Mouse (Mus musculus) stomach, postnatal 0 days (tissue): ENCODE results near the gene Nhsl2. TPM values are rescaled to one million over a fixed set of nuclear protein-coding genes. Genes with fewer than 3 reads are reported as not detected.

Experiments
- ATAC-seq: fragments of 200-750 bp; cut with Nextera tagmentation; 2 replicates; pipeline ENCODE4 v1.8.0; 2017; ENCODE audit not compliant: low FRiP score, low TSS enrichment
- DNase-seq: peaks from one replicate; pipeline ENCODE4 v3.0.0-alpha.2; 2016; ENCODE audit warnings: low spot score
- H3K27ac ChIP-seq: fragments of 300-500 bp; sonication (generic); replicated peaks from 2 replicates; pipeline ENCODE4 v1.5.1; 2014; ENCODE audit warnings: mild to moderate bottlenecking, control low read depth
- H3K27me3 ChIP-seq: fragments of 300-500 bp; sonication (generic); 2 replicates; pipeline ENCODE4 v1.6.1; 2014; ENCODE audit warnings: low read length; ENCODE audit not compliant: control insufficient read depth, insufficient read depth
- H3K36me3 ChIP-seq: fragments of 300-500 bp; sonication (generic); 2 replicates; pipeline ENCODE4 v1.6.1; 2014; ENCODE audit warnings: low read length, mixed read lengths; ENCODE audit not compliant: control insufficient read depth, insufficient read depth
- H3K4me1 ChIP-seq: fragments of 300-500 bp; sonication (generic); replicated peaks from 2 replicates; pipeline ENCODE4 v1.6.1; 2014; ENCODE audit warnings: antibody characterized with exemption; ENCODE audit not compliant: control insufficient read depth, insufficient read depth
- H3K4me2 ChIP-seq: fragments of 300-500 bp; sonication (generic); replicated peaks from 2 replicates; pipeline ENCODE4 v1.6.1; 2014; ENCODE audit warnings: low read depth, mild to moderate bottlenecking, control low read depth, moderate library complexity
- H3K4me3 ChIP-seq: fragments of 300-500 bp; sonication (generic); 2 replicates; pipeline ENCODE4 v1.5.1; 2014; ENCODE audit warnings: low read depth, low read length, control low read depth
- H3K9ac ChIP-seq: fragments of 300-500 bp; sonication (generic); 2 replicates; pipeline ENCODE4 v1.6.1; 2014; ENCODE audit warnings: mild to moderate bottlenecking, low read length, control low read depth, mixed read lengths
- H3K9me3 ChIP-seq: fragments of 300-500 bp; sonication (generic); 2 replicates; pipeline ENCODE4 v1.6.1; 2016; ENCODE audit warnings: low read length; ENCODE audit not compliant: control insufficient read depth
- CTCF ChIP-seq: IDR thresholded peaks from 2 replicates; pipeline ENCODE4 v1.5.1; 2016; ENCODE audit warnings: antibody characterized with exemption, low read depth, mild to moderate bottlenecking, moderate library complexity
- EP300 ChIP-seq: optimal IDR thresholded peaks from 2 replicates; pipeline ENCODE3; 2016; ENCODE audit warnings: antibody characterized with exemption
- WGBS: fragments of 180-500 bp; shearing (Covaris S2); extraction: QIAGEN DNeasy Blood & Tissue Kit; methylation state at CpG from one replicate; pipeline ENCODE4 v1.1.7; 2014; 5-methylcytosine and 5-hydroxymethylcytosine counted together
- polyA plus RNA-seq: library from polyadenylated mRNA; unstranded; fragments of >200 nt; fragmentation: Nextera tagmentation; extraction: Ambion mirVana; gene quantifications from 2 replicates; pipeline ENCODE4 v1.2.1, GENCODE M21; 2015

Gene Nhsl2
- polyA plus RNA-seq, 1 experiment from 2014 or later, result 2.2 TPM

DNA sequence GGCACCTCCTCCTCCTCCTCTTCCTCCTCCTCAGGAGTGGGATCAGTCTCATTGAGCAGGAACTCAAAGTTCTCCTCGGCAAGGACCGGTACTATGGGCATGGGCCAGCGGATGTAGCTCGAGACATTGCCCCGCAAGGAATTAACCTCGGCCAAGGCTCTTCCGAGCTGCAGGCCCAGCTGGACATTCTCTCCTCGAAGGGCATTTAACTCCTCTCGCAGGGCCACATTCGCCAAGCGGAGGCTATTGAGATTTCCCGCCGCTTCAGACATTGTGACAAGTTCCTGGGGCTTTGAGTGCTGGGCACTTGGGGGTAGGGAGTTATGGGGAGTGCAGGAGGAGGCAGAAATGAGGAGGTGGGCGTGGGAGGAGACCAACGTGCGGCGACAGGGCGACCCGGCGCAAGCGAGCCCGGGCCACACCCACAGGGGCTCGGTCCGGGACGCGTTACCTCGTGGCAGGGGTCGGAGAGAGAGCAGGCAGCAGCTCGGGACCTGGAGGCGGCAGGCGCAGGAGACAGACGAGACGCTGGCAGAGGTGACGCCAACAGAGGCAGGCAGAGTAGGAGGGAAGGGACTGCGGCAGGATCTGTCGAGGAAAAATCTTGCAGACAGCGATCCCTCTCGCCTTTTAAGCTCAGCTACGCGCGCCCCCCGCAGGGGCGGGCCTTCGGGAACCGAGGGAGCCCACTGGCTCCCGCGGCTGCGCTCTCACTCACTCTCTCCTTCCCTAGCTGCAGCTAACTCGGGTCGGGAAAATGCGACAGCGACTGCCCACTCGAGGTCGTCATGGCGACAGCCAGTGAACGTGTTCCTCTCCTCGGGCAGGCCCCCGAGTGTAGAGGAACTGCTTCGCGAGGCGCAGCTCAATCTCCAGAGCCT is 221.6 kb downstream of the Nhsl2 start, which contains the start of gene Rtl5:
Gene Rtl5 (minus strand): TSS at position 714 of the 881 bp plus-strand sequence.
- WGBS, result 14% methylated on average over 52 of the region's 61 CpGs

GRCm38 (mm10) chrX:102071517-102071916 is 222.3 kb downstream of the Nhsl2 start:
- 21% methylated on average over 2 of the region's 2 CpGs for WGBS
- H3K27ac ChIP-seq, result no peak overlapping the region
- no peaks in the 10 kb centered on the region for H3K36me3 ChIP-seq
- TF ChIP-seq CTCF (no peak), EP300 (no peak)
- H3K9ac ChIP-seq, result no peak overlapping the region
- H3K9me3 ChIP-seq, result no peaks in the 10 kb centered on the region
- ATAC-seq (no peak; the same call in 1 of the 2 replicates), DNase-seq (no peak)
- peak overlapping the region; percentile 69 for H3K4me2 ChIP-seq
- no peaks in the 10 kb centered on the region for H3K4me1 ChIP-seq
- peak overlapping the region; percentile 41; the same call in 1 of the 2 replicates for H3K4me3 ChIP-seq
- no peaks in the 10 kb centered on the region for H3K27me3 ChIP-seq

More for the DNA sequence above, 221.6 kb downstream of the Nhsl2 start, which contains the start of gene Rtl5:
- Histone ChIP-seq H3K4me3 (peak within 1 kb of the TSS; percentile 41), H3K27ac (peak within 1 kb of the TSS; percentile 45; the same call in 1 of the 2 replicates), H3K9ac (peak within 1 kb of the TSS; percentile 55), H3K4me2 (peak within 1 kb of the TSS; percentile 69), H3K4me1 (no peaks in the 10 kb centered on the region), H3K27me3 (no peaks in the 10 kb centered on the region), H3K36me3 (no peaks in the 10 kb centered on the region), H3K9me3 (no peaks in the 10 kb centered on the region)
- TF ChIP-seq CTCF (no peak), EP300 (no peak)
- DNase-seq, result peak; percentile 66
- ATAC-seq, result peak; percentile 81

GRCm38 (mm10) chrX:102073605-102074325 is 224.6 kb downstream of the Nhsl2 start:
- Histone ChIP-seq H3K27ac (no peak overlapping the region), H3K4me3 (no peak overlapping the region), H3K9me3 (no peaks in the 10 kb centered on the region), H3K4me2 (no peak overlapping the region), H3K36me3 (no peaks in the 10 kb centered on the region), H3K4me1 (no peaks in the 10 kb centered on the region), H3K27me3 (no peaks in the 10 kb centered on the region), H3K9ac (no peak overlapping the region)
- no peak for DNase-seq
- WGBS, result 82% methylated on average over 14 of the region's 14 CpGs
- no peak for ATAC-seq
- TF ChIP-seq EP300, result no peak
- TF ChIP-seq CTCF, result no peak

- ATAC-seq (no peak), DNase-seq (no peak)
- Histone ChIP-seq H3K4me3 (no peak overlapping the region), H3K9me3 (no peaks in the 10 kb centered on the region), H3K9ac (no peak overlapping the region), H3K4me2 (no peak overlapping the region), H3K27me3 (no peaks in the 10 kb centered on the region), H3K4me1 (no peaks in the 10 kb centered on the region), H3K36me3 (no peaks in the 10 kb centered on the region), H3K27ac (no peak overlapping the region)
- TF ChIP-seq EP300, result no peak
- TF ChIP-seq CTCF, result no peak
- WGBS, result 74% methylated on average over 5 of the region's 5 CpGs
Observed at GRCm38 (mm10) chrX:102074435-102074834, 225.2 kb downstream of the Nhsl2 start.

- ATAC-seq, result no peak
- no peaks in the 10 kb centered on the region for H3K9me3 ChIP-seq
- no peaks in the 10 kb centered on the region for H3K27me3 ChIP-seq
- no peak overlapping the region for H3K27ac ChIP-seq
- WGBS, result 87% methylated on average over 4 of the region's 4 CpGs
- H3K9ac ChIP-seq, result no peak overlapping the region
- H3K4me3 ChIP-seq, result no peak overlapping the region
- no peaks in the 10 kb centered on the region for H3K36me3 ChIP-seq
- H3K4me1 ChIP-seq, result no peaks in the 10 kb centered on the region
- TF ChIP-seq EP300 (no peak), CTCF (no peak)
- no peak overlapping the region for H3K4me2 ChIP-seq
- DNase-seq, result no peak
Observed at GRCm38 (mm10) chrX:102075158-102075557, 226.0 kb downstream of the Nhsl2 start.
